Mouse (Mus musculus) MEL (cell line): ENCODE data around the gene Fut2. TPM values are rescaled to one million over a fixed set of nuclear protein-coding genes. Genes with fewer than 3 reads are reported as not detected.
A peak's percentile ranks its signal among the peaks of the same experiment; 100 is the strongest.

Source experiments
- DNase-seq: peaks from one replicate; pipeline ENCODE4 v3.0.0; 2011; ENCODE audit warnings: low read depth, low spot score
- H3K27ac ChIP-seq: 2 replicates; pipeline ENCODE4 v1.5.1; 2012; ENCODE audit warnings: low read depth, mild to moderate bottlenecking, control low read depth, low read length, moderate library complexity; ENCODE audit not compliant: control insufficient read depth
- H3K27me3 ChIP-seq, 2 experiments: fragments of 150-350 bp in 1 of 2; sonication (generic) in 1 of 2; 2 replicates each; pipeline ENCODE4 v1.6.1; 2012; ENCODE audit warnings: low read length in 2 of 2, mild to moderate bottlenecking in 2 of 2, improper control_type of control experiment in 1 of 2, moderate library complexity in 1 of 2; ENCODE audit not compliant: insufficient read depth in 2 of 2, control insufficient read depth in 1 of 2
- H3K36me3 ChIP-seq, 2 experiments: 2 replicates each; pipeline ENCODE4 v1.6.1; 2012 to 2014; ENCODE audit warnings: low read length in 2 of 2, improper control_type of control experiment in 1 of 2, inconsistent platforms in 1 of 2, mild to moderate bottlenecking in 1 of 2; ENCODE audit not compliant: insufficient read depth in 2 of 2, control insufficient read depth in 1 of 2
- H3K4me1 ChIP-seq, 2 experiments: fragments of 150-350 bp in 1 of 2; sonication (generic) in 1 of 2; 2 replicates each; pipeline ENCODE4 v1.6.1; 2012; ENCODE audit warnings: low read length in 2 of 2, improper control_type of control experiment in 1 of 2, mild to moderate bottlenecking in 1 of 2; ENCODE audit not compliant: insufficient read depth in 2 of 2, control insufficient read depth in 1 of 2
- H3K4me3 ChIP-seq, 2 experiments: fragments of 150-350 bp in 1 of 2; sonication (generic) in 1 of 2; 2 replicates each; pipeline ENCODE4 v1.5.1; 2012; ENCODE audit warnings: low read depth in 2 of 2, low read length in 2 of 2, mild to moderate bottlenecking in 2 of 2, moderate library complexity in 2 of 2, control low read depth in 1 of 2, improper control_type of control experiment in 1 of 2; ENCODE audit not compliant: control insufficient read depth in 1 of 2, insufficient read depth in 1 of 2
- H3K79me2 ChIP-seq: 2 replicates; pipeline ENCODE4 v1.6.1; 2012; ENCODE audit warnings: mild to moderate bottlenecking, low read length, moderate library complexity; ENCODE audit not compliant: control insufficient read depth, poor library complexity, insufficient read depth
- H3K9ac ChIP-seq: 2 replicates; pipeline ENCODE4 v1.6.1; 2012; ENCODE audit warnings: low read depth, mild to moderate bottlenecking, control low read depth, low read length, moderate library complexity; ENCODE audit not compliant: control insufficient read depth, poor library complexity, severe bottlenecking
- H3K9me3 ChIP-seq: fragments of 150-350 bp; sonication (generic); replicated peaks from 2 replicates; pipeline ENCODE4 v1.6.1; 2012; ENCODE audit warnings: mild to moderate bottlenecking, low read length, improper control_type of control experiment, moderate library complexity; ENCODE audit not compliant: insufficient read depth
- BHLHE40 ChIP-seq: IDR thresholded peaks from 2 replicates; pipeline ENCODE4 v1.6.1; 2012; ENCODE audit warnings: low read depth, mild to moderate bottlenecking, inconsistent platforms, low read length, improper control_type of control experiment, borderline replicate concordance
- CHD1 ChIP-seq: IDR thresholded peaks from 2 replicates; pipeline ENCODE4 v1.6.1; 2012; ENCODE audit warnings: low read depth, mild to moderate bottlenecking, inconsistent platforms, low read length, improper control_type of control experiment
- CTCF ChIP-seq, 3 experiments: IDR thresholded peaks in 2 of 3; conservative IDR thresholded peaks in 1 of 3; 2 replicates each; pipeline ENCODE4 v1.5.1; 2011 to 2012; ENCODE audit warnings: low read length in 3 of 3, low read depth in 2 of 3, mild to moderate bottlenecking in 2 of 3, improper control_type of control experiment in 1 of 3, inconsistent platforms in 1 of 3, mixed read lengths in 1 of 3, moderate library complexity in 1 of 3; ENCODE audit not compliant: control insufficient read depth in 1 of 3, insufficient read depth in 1 of 3, poor library complexity in 1 of 3, severe bottlenecking in 1 of 3
- E2F4 ChIP-seq: IDR thresholded peaks from 2 replicates; pipeline ENCODE4 v1.6.1; 2011; ENCODE audit warnings: low read depth, low read length, improper control_type of control experiment, borderline replicate concordance
- ETS1 ChIP-seq: IDR thresholded peaks from 2 replicates; pipeline ENCODE4 v1.6.1; 2012; ENCODE audit warnings: low read depth, mild to moderate bottlenecking, inconsistent platforms, low read length, improper control_type of control experiment, moderate library complexity
- GABPA ChIP-seq: IDR thresholded peaks from 2 replicates; pipeline ENCODE4 v1.6.1; 2012; ENCODE audit warnings: low read depth, mild to moderate bottlenecking, inconsistent platforms, low read length, improper control_type of control experiment, moderate library complexity
- JUND ChIP-seq: IDR thresholded peaks from 2 replicates; pipeline ENCODE4 v1.6.1; 2011; ENCODE audit warnings: low read depth, mild to moderate bottlenecking, improper control_type of control experiment, low read length
- MAZ ChIP-seq: IDR thresholded peaks from 2 replicates; pipeline ENCODE4 v1.6.1; 2012; ENCODE audit warnings: low read depth, mild to moderate bottlenecking, inconsistent platforms, low read length, improper control_type of control experiment
- MEF2A ChIP-seq: IDR thresholded peaks from 2 replicates; pipeline ENCODE4 v1.6.1; 2014; ENCODE audit warnings: low read depth, mild to moderate bottlenecking, inconsistent platforms, low read length, improper control_type of control experiment; ENCODE audit not compliant: poor library complexity, insufficient replicate concordance, severe bottlenecking; ENCODE audit errors: extremely low read depth
- MYC ChIP-seq: IDR thresholded peaks from 2 replicates; pipeline ENCODE4 v1.6.1; 2011; ENCODE audit warnings: low read depth, mild to moderate bottlenecking, low read length, improper control_type of control experiment, moderate library complexity
- NELFE ChIP-seq: IDR thresholded peaks from 2 replicates; pipeline ENCODE4 v1.6.1; 2011; ENCODE audit warnings: low read depth, low read length, improper control_type of control experiment
- NRF1 ChIP-seq: IDR thresholded peaks from 2 replicates; pipeline ENCODE4 v1.6.1; 2014; ENCODE audit warnings: low read depth, mild to moderate bottlenecking, inconsistent platforms, low read length, improper control_type of control experiment, moderate library complexity; ENCODE audit not compliant: poor library complexity, insufficient read depth, severe bottlenecking
- POLR2AphosphoS5 ChIP-seq: IDR thresholded peaks from 2 replicates; pipeline ENCODE4 v1.6.1; 2012; ENCODE audit warnings: low read depth, borderline replicate concordance, mild to moderate bottlenecking, inconsistent platforms, low read length, moderate library complexity, mixed read lengths
- SIN3A ChIP-seq: IDR thresholded peaks from 2 replicates; pipeline ENCODE4 v1.6.1; 2012; ENCODE audit warnings: low read length, improper control_type of control experiment, inconsistent platforms
- SMC3 ChIP-seq: IDR thresholded peaks from 2 replicates; pipeline ENCODE4 v1.6.1; 2011; ENCODE audit warnings: low read depth, low read length, improper control_type of control experiment
- TAL1 ChIP-seq: IDR thresholded peaks from 2 replicates; pipeline ENCODE4 v1.6.1; 2012; ENCODE audit warnings: mild to moderate bottlenecking, inconsistent platforms, low read length, moderate library complexity, mixed read lengths
- TBP ChIP-seq: IDR thresholded peaks from 2 replicates; pipeline ENCODE4 v1.8.0; 2011; ENCODE audit warnings: low read depth, low read length, improper control_type of control experiment
- TCF12 ChIP-seq: IDR thresholded peaks from 2 replicates; pipeline ENCODE4 v1.6.1; 2014; ENCODE audit warnings: low read depth, mild to moderate bottlenecking, inconsistent platforms, low read length, improper control_type of control experiment, moderate library complexity
- UBTF ChIP-seq: IDR thresholded peaks from 2 replicates; pipeline ENCODE4 v1.6.1; 2012; ENCODE audit warnings: low read depth, mild to moderate bottlenecking, inconsistent platforms, low read length, improper control_type of control experiment, moderate library complexity, borderline replicate concordance; ENCODE audit not compliant: insufficient read depth
- USF1 ChIP-seq: IDR thresholded peaks from 2 replicates; pipeline ENCODE4 v1.6.1; 2014; ENCODE audit warnings: low read depth, mild to moderate bottlenecking, inconsistent platforms, low read length, improper control_type of control experiment, moderate library complexity
- ZMIZ1 ChIP-seq: IDR thresholded peaks from 2 replicates; pipeline ENCODE4 v1.6.1; 2012; ENCODE audit warnings: low read depth, mild to moderate bottlenecking, inconsistent platforms, low read length, improper control_type of control experiment, moderate library complexity
- polyA plus RNA-seq, 2 experiments: library from polyadenylated mRNA; stranded (reverse) in 1 of 2; unstranded in 1 of 2; fragments of >175 nt in 1 of 2; fragments of >200 nt in 1 of 2; gene quantifications; 2 replicates each; pipeline versions ENCODE4 v1.2.1 to v1.2.4; 2012; ENCODE audit warnings: low replicate concordance in 2 of 2, low read depth in 1 of 2; ENCODE audit not compliant: insufficient read length in 2 of 2, insufficient read depth in 1 of 2, missing spikeins in 1 of 2
- total RNA-seq: library from RNA; depleted of rRNA; stranded (reverse); fragments of 300-350 nt; gene quantifications from 2 replicates; pipeline ENCODE4 v1.2.3, GENCODE M21; 2012

The Fut2 gene
- total and polyA plus RNA-seq, 3 experiments: not detected

DNA sequence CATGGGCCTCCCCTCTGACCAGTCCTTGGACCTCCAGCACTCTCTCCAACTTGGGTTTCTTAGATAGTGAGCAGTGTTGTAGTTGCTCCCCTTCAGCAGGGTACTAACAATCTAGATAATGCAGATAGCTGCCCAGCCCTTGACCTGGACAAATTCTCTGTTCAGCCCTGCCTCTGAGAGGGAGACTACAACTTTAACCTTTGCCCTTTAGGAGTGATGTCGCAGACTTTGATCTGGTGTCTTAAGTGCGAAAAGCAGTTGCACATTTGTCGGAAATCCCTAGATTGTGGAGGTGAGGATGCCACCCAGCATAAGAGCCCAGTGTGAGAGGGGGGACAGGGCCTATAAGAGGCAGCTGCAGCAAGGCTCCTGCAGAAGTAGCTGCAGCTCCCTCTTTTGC, 41.5 kb downstream of the Fut2 start:
- DNase-seq: no peak
- Histone ChIP-seq H3K27me3 (no peaks in the 10 kb centered on the region; a peak in 1 of 4 replicates), H3K27ac (no peak overlapping the region), H3K9me3 (no peaks in the 10 kb centered on the region), H3K79me2 (peaks cover 2% of the 10 kb centered on the region; the same call in 1 of the 2 replicates), H3K4me3 (no peak overlapping the region), H3K36me3 (no peaks in the 10 kb centered on the region), H3K4me1 (peaks cover 0 to 15% of the 10 kb centered on the region in 2 experiments; a peak in 2 of 4 replicates), H3K9ac (no peak overlapping the region)
- TF ChIP-seq SIN3A (no peak), MAZ (no peak), MYC (no peak), TCF12 (no peak), SMC3 (no peak), BHLHE40 (no peak), NRF1 (no peak), NELFE (no peak), TBP (no peak), ETS1 (no peak), GABPA (no peak), CHD1 (no peak), CTCF (IDR thresholded peaks at IDR 0.05 in 2 of 3, conservative IDR thresholded peaks at IDR 0.05 in 1 of 3; ENCODE audit: control insufficient read depth in 1 of 3, insufficient read depth in 1 of 3, low read depth in 2 of 3, low read length in 3 of 3, poor library complexity in 1 of 3, severe bottlenecking in 1 of 3) (no peak), E2F4 (no peak), TAL1 (no peak), UBTF (no peak), MEF2A (no peak), ZMIZ1 (no peak)

DNA sequence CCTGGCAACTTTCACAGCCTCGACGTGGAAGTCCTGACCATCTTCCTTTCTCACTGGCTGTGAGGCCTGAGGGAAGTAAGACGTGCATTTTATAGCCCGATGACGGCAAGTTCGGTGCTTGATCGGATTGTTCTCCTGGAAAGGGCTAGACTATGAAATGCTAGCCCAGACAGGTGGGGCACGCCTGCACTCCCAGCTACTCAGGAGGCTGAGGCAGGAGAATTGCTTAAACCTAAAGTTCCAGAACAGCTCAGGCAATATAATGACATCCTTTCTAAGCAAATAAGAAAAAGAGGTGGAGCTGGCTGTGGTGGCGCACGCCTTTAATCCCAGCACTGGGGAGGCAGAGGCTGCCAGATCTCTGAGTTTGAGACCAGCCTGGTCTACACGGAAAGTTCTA, 42.7 kb downstream of the Fut2 start:
- DNase-seq: peak; percentile 42
- Histone ChIP-seq H3K27ac (no peak overlapping the region), H3K9ac (no peak overlapping the region), H3K36me3 (no peaks in the 10 kb centered on the region), H3K4me1 (peaks cover 0 to 15% of the 10 kb centered on the region in 2 experiments; a peak in 2 of 4 replicates), H3K79me2 (peaks cover 1% of the 10 kb centered on the region; the same call in 1 of the 2 replicates), H3K27me3 (peaks cover 0 to 2% of the 10 kb centered on the region in 2 experiments; a peak in 2 of 4 replicates), H3K4me3 (no peak overlapping the region), H3K9me3 (no peaks in the 10 kb centered on the region)
- TF ChIP-seq USF1 (no peak), JUND (no peak), POLR2AphosphoS5 (no peak), ETS1 (no peak)
